Mouse (Mus musculus) olfactory bulb, adult 2 months (tissue): ENCODE results near the gene Ccdc82.

Experiments used
- CTCF ChIP-seq: fragments of 200-500 bp; IDR thresholded peaks from 2 replicates; pipeline ENCODE4 v1.5.1; 2012; ENCODE audit warnings: low read depth, mild to moderate bottlenecking, low read length, moderate library complexity; ENCODE audit not compliant: insufficient read depth
- POLR2A ChIP-seq: fragments of 200-500 bp; IDR thresholded peaks from 2 replicates; pipeline ENCODE4 v1.6.1; 2012; ENCODE audit warnings: mild to moderate bottlenecking, low read depth, low read length, moderate library complexity; ENCODE audit not compliant: insufficient read depth

DNA sequence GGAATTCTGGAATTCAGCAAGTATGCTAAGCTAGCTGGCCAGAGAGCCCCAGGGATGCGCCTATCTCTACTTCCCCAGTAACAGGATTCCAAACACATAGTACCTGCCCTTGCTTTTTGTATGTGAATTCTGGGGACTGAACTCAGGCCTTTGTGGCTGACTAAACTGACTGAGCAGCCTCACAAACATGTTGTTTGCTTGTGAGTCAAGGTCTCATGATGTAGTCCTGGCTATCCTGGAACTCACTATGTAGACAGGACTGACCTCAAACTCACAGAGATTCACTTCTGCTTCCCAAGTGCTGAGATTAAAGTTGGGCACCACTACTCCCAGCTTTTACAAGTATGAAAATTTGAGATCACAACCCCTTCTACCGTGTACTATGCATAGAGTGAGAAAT, 67.2 kb downstream of the Ccdc82 start:
- TF ChIP-seq POLR2A: no peak
- no peak for TF ChIP-seq CTCF
